Mouse (Mus musculus): ENCODE measurements around the gene Gm15097. TPM values are rescaled to one million over a fixed set of nuclear protein-coding genes. Genes with fewer than 3 reads are reported as not detected.

Gene Gm15097
- total RNA-seq (2023): not detected

GRCm38 (mm10) chrX:149784173-149784572 lies at the start of gene Gm15097:
Gene Gm15097 (plus strand): TSS chrX:149784473.

Other genes starting within 250 kb of the Gm15097 start
- gene Gm10439, start 189.9 kb upstream of the Gm15097 start, total RNA-seq (2023): not detected
- not detected for gene Gm15091, start 157.2 kb downstream of the Gm15097 start, total RNA-seq (2023)

Data from CD4-positive naive resting alpha-beta T cell, adult 57 days (primary cell).